Mouse (Mus musculus) spleen, postnatal 36 days (tissue): ENCODE data around the gene Lca5l.

ENCODE experiments used
- DNase-seq, 2 experiments: peaks; one replicate each; pipeline ENCODE4 v3.0.0; 2022; ENCODE audit warnings: low spot score in 2 of 2, mixed read lengths in 1 of 2

The Lca5l gene

GRCm38 (mm10) chr16:96191531-96192506 is at the start of gene Lca5l:
Gene Lca5l, minus strand, starts transcription at chr16:96192271.
- peak; percentile 90 to 91 for DNase-seq

- no peak for DNase-seq
These were observed 43.4 kb upstream of the Lca5l start, which contains the start of gene B3galt5 for GRCm38 (mm10) chr16:96235366-96235970. Gene B3galt5, plus strand, starts transcription at chr16:96235801.

GRCm38 (mm10) chr16:96233996-96234395 is 41.9 kb upstream of the Lca5l start:
- DNase-seq, result no peak

- no peak for DNase-seq
These were observed 39.9 kb upstream of the Lca5l start for GRCm38 (mm10) chr16:96231974-96232373.

GRCm38 (mm10) chr16:96231251-96231650 is 39.2 kb upstream of the Lca5l start:
- DNase-seq, result no peak

DNA sequence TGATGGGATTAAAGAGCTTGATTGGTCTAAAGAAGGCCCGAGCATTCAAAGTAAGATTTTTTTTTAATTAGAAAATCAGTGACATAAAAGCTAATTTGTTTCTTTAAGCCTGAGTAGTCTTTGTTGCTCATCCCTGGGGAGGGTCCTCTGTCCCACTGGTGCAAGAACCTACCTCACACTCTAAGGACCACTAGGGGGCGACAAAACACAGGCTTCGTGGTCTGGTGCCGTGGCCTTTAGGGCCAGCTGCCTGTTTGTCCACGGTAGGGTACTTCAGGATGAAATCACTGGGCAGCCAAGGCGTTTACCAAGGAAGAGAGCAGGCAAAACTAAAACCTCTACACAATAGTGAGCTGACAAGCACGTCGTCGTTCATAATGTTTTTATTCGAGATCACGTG is 38.3 kb upstream of the Lca5l start:
- DNase-seq, result peak; percentile 46

DNA sequence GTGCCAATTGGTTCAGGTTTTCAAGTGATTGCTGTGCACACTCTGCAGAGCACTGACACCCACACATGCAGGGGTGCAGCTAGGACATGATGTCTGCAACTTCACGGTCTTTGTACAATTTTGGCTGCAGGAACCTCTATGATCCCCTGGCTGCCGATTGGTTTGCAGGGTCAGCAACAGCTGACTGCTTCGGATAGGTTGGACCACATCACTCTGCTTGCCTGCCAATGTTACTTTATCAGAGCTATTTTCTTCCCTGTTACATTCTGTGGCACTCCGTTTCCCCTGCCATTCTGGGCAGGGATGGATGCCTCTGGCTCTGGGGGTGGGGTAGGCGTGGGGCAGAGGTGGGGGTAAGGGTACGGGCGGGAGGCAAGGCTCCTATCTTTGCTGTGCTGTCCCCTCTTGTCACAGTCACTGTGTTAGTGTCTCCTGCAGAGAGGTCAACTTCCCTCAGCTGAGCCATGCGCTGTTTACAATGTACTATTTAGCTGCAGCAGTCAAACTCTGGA is 37.0 kb upstream of the Lca5l start:
- no peak for DNase-seq

GRCm38 (mm10) chr16:96228438-96228837 is 36.4 kb upstream of the Lca5l start:
- no peak for DNase-seq

- DNase-seq, result no peak
These were observed 30.4 kb upstream of the Lca5l start for GRCm38 (mm10) chr16:96222452-96222851.

- DNase-seq, result no peak
These were observed 29.9 kb upstream of the Lca5l start for GRCm38 (mm10) chr16:96221959-96222358.

DNA sequence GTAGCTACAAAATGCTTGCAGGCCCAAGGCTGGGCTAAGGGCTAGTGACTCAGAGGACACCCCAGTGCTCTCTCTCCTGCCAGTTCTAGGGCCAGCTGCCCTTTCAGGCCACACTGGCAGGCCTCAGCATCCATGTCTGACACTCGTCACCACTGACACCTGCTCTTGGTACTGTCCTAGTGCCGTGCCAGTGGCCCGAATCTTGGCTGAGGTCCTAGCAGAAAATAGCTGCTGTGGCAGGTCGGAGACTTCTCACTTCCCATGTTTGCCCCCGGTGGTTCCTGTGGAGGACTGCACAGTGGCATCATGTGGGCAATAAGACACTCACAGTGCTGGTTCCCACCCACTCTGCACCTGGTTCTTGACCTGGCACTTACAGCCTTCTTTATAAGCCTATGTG is 29.4 kb upstream of the Lca5l start:
- peak; percentile 12 to 14 for DNase-seq

- DNase-seq, result no peak
These were observed 21.0 kb upstream of the Lca5l start for GRCm38 (mm10) chr16:96213027-96213426.

- DNase-seq, result peak; percentile 10 to 37
These were observed 18.8 kb upstream of the Lca5l start for GRCm38 (mm10) chr16:96210856-96211255.

DNA sequence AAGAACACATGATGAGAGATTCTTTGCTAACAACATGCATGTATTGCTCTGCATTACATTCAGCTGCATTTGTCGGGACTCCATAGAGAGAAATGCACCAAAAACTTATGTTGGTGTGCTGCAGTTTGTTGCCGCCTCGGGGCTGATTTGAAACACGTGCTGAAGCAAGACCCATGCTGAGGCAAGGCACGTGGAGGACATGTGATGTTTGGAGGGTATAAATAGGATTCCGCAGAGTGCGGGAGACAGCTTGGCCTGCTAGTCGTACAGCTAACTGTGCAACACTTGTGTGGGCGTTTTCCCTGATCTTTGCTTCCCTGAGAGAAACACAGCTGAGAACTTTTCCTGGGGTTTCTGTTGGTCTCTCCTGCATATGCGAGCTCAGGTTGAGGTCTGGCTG is 17.7 kb upstream of the Lca5l start:
- no peak for DNase-seq

- no peak for DNase-seq
These were observed 9.6 kb upstream of the Lca5l start for GRCm38 (mm10) chr16:96201485-96202232.

DNA sequence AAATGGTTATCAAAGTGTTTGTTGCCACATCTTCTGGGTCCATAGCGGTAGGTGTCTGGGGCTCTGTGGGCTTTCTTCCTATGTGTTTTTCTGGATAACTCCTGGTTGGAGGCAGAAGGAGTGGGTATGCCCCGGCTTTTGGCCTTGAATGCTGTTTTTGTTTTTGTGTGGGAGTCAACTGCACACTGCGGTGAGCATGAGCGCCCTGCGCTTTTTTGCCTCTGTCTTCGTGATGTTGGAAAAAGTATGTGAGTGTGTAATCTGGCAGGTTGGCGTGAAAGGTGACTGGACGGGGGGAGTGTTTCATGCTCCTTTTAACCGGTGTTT is 8.6 kb upstream of the Lca5l start:
- DNase-seq, result no peak

DNA sequence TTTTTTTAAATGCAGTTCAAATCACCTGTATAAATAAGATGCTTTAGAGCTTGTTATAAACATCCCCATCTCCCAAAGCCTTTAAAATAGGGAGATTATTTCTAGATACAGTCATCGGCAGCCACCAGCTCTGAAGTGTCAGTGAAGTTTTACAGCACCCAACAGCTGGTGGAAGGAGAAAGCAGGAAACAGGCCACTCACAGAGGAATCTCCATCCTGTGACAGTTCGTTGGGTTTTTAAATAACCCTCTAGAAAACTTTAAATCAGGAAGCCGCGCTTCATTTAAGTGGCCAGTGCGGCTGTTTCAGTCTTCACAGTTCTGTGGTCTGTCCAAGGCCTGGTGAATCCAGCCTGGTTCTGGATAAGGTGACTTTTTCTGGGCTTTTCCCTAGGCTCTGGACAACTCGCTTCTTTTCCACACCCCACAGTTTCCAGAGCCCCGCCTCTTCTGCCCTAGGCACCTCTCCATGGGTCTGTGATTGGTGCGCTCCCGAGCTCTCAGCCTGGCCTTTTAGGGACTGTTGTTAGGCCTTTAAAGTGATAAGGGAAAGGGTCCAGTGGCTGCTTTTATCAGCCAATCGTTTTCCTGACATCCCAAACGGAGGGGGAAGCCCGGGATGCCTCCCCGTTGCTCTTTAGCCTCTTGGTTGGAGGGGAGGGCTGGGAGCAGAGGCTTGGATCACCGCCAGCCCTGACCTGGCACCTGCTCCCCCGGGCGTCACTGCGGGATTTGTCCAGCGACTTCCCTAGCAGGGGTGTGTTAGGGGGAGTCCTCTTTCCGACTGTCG is 8.0 kb upstream of the Lca5l start, which contains the start of gene Sh3bgr:
Gene Sh3bgr, plus strand, starts transcription at position 538 of the 789 bp plus-strand sequence.
- no peak for DNase-seq

GRCm38 (mm10) chr16:96187619-96188018 is 4.5 kb downstream of the Lca5l start:
- DNase-seq, result no peak

DNA sequence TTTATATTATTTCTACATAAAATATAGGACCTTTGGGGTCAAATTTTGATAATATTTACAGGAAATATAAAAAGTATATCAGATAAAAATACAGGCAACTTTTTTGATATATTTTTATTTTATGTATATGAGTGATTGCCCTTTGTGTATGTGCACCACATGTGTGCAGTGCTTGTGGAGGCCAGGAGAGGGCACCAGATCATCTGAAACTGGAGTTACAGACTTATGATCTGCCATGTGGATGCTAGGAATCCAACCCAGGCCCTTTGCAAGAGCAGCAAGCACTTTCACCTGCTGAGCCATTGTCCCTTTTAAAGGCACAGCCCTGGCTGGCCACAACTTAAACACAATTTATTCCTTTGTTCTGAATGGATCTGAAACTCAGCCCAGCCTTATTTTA is 12.9 kb downstream of the Lca5l start:
- no peak for DNase-seq

DNA sequence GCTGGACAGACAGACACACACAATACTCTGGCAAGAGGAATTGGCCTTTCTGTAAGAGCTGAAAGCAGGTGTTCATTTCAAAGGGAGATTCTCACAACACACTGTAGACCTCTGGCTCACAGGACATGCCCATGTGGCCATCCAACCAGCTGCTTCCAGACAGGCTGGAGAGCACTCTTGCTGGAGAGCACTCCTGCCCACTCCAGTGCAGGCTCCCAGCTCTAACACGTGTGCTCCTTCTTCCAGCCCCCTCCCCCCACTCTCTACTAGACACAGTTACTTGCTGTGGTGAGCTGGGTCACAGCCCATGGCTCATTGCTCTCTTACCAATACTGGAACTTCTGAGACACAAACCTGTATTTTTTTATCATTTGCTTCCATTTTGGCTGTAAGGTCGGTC is 16.7 kb downstream of the Lca5l start:
- DNase-seq, result no peak

DNA sequence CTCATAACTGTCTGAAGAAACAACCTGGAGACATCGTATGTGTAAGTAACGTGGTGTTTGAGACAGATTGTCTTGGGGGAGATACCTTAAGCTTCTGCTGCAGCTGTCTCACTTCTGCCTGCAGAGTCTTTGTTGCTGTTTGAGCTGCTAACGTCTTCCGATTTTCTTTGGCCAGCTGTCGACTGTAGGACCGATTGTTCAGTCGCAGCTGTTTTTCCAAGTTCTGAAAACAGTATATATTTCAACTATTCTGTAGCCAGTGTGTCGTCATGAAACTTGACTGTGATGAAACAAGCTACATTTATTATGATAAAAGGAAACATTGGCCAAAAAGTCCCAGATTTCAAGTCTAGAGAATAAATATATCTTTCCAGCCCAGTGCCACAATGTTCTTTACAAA is 18.4 kb downstream of the Lca5l start:
- no peak for DNase-seq
